In genomic region chr8:119351647-119352046, GRCm38 (mm10) we compare ENCODE assay signal across 16 mouse cellular contexts.
"Had no signal": no experiment of that assay in that cellular context is flagged by ENCODE, and none has a peak within 500 bp of the region (broad histone marks: within the 10 kb centered on the region; RNA-seq: fewer than 3 reads in every experiment).

No protein-coding gene starts in this region.

- H3K4me2 ChIP-seq: neural tube, embryonic 13.5 days; neural tube, embryonic 15.5 days; stomach, embryonic 15.5 days had no signal

- H3K9ac ChIP-seq: neural tube, embryonic 13.5 days; neural tube, embryonic 15.5 days; stomach, embryonic 15.5 days had no signal

- H3K4me1 ChIP-seq: neural tube, embryonic 13.5 days; neural tube, embryonic 15.5 days; stomach, embryonic 15.5 days had no signal

- DNase-seq: retina, postnatal 1 day; right cerebral cortex, adult 18-20 months; right cerebral cortex, postnatal 14 days; right cerebral cortex, postnatal 25 days; right cerebral cortex, postnatal 4 days; spleen, adult 18-20 months; thymus, adult 18-20 months; thymus, adult 2 months; thymus, postnatal 14 days; thymus, postnatal 25 days; thymus, postnatal 36 days; thymus, postnatal 4 days had no signal

- H3K9me3 ChIP-seq: neural tube, embryonic 13.5 days; neural tube, embryonic 15.5 days; stomach, embryonic 15.5 days had no signal

- H3K27me3 ChIP-seq: neural tube, embryonic 13.5 days; neural tube, embryonic 15.5 days; stomach, embryonic 15.5 days had no signal

- H3K4me3 ChIP-seq: neural tube, embryonic 13.5 days; neural tube, embryonic 15.5 days; stomach, embryonic 15.5 days had no signal

- H3K27ac ChIP-seq: neural tube, embryonic 13.5 days; neural tube, embryonic 15.5 days; stomach, embryonic 15.5 days; stomach, postnatal 0 days had no signal
